Mouse (Mus musculus) lung, postnatal 0 days (tissue): Measurements from ENCODE around the gene Trpc4ap. TPM values are rescaled to one million over a fixed set of nuclear protein-coding genes. Genes with fewer than 3 reads are reported as not detected.

Source experiments
- ATAC-seq: fragments of 200-750 bp; cut with Nextera tagmentation; 2 replicates; pipeline ENCODE4 v1.8.0; 2017; ENCODE audit warnings: moderate library complexity
- DNase-seq: peaks from one replicate; pipeline ENCODE4 v3.0.0-alpha.2; 2016; ENCODE audit warnings: low spot score
- H3K27ac ChIP-seq: fragments of 300-500 bp; sonication (generic); 2 replicates; pipeline ENCODE4 v1.5.1; 2014; ENCODE audit warnings: antibody characterized with exemption, mild to moderate bottlenecking, low read length, mixed read lengths
- H3K27me3 ChIP-seq: fragments of 300-500 bp; sonication (generic); replicated peaks from 2 replicates; pipeline ENCODE4 v1.6.1; 2014; ENCODE audit warnings: low read length, mixed read lengths; ENCODE audit not compliant: insufficient read depth
- H3K36me3 ChIP-seq: fragments of 300-500 bp; sonication (generic); 2 replicates; pipeline ENCODE4 v1.6.1; 2014; ENCODE audit warnings: low read length, mixed read lengths; ENCODE audit not compliant: insufficient read depth
- H3K4me1 ChIP-seq: fragments of 300-500 bp; sonication (generic); 2 replicates; pipeline ENCODE4 v1.6.1; 2014; ENCODE audit warnings: antibody characterized with exemption, low read depth, low read length, mixed read lengths; ENCODE audit not compliant: insufficient read depth
- H3K4me2 ChIP-seq: fragments of 300-500 bp; sonication (generic); replicated peaks from 2 replicates; pipeline ENCODE4 v1.6.1; 2014; ENCODE audit warnings: low read depth, mild to moderate bottlenecking, low read length, moderate library complexity, mixed read lengths
- H3K4me3 ChIP-seq: fragments of 300-500 bp; sonication (generic); 2 replicates; pipeline ENCODE4 v1.5.1; 2014; ENCODE audit warnings: low read depth, low read length
- H3K9ac ChIP-seq: fragments of 300-500 bp; sonication (generic); replicated peaks from 2 replicates; pipeline ENCODE4 v1.6.1; 2014; ENCODE audit warnings: low read depth, mild to moderate bottlenecking
- H3K9me3 ChIP-seq: fragments of 300-500 bp; sonication (generic); 2 replicates; pipeline ENCODE4 v1.6.1; 2016; ENCODE audit warnings: low read length, mixed read lengths
- CTCF ChIP-seq: IDR thresholded peaks from 2 replicates; pipeline ENCODE4 v1.5.1; 2016; ENCODE audit warnings: antibody characterized with exemption, mild to moderate bottlenecking
- EP300 ChIP-seq: IDR thresholded peaks from 2 replicates; pipeline ENCODE4 v1.6.1; 2016; ENCODE audit warnings: antibody characterized with exemption, mild to moderate bottlenecking, control low read depth
- WGBS: fragments of 180-500 bp; shearing (Covaris S2); extraction: QIAGEN DNeasy Blood & Tissue Kit; methylation state at CpG from one replicate; pipeline ENCODE4 v1.1.7; 2014; 5-methylcytosine and 5-hydroxymethylcytosine counted together
- polyA plus RNA-seq: library from polyadenylated mRNA; unstranded; fragments of >200 nt; fragmentation: Nextera tagmentation; extraction: Ambion mirVana; gene quantifications from 2 replicates; pipeline ENCODE4 v1.2.1, GENCODE M21; 2015

The Trpc4ap gene
- polyA plus RNA-seq, 1 experiment from 2014 or later, result 83.5 TPM

DNA sequence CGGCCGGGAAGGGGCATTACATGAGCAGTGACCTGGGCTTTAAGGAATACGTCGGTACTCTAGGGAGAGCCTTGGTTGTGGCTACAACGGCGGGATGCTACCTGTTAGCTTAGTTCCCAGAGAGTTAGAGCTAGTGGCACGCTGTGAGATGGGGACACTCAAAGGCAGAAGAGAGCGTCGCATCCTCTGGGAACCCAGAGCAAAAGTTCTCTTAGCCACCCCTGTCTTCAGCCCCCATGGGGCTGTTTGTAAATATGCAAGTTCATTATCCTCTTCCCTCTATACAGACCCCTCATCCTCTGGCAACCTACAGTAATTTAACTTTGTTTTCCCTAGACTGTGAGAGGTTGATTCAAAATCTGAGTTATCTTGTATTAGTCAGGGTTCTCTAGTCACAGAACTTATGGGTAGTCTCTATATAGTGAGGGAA, 99.3 kb downstream of the Trpc4ap start:
- peak overlapping the region; percentile 34; the same call in 1 of the 2 replicates for H3K9ac ChIP-seq
- peak overlapping the region; percentile 51; the same call in 1 of the 2 replicates for H3K27ac ChIP-seq
- DNase-seq, result no peak
- H3K36me3 ChIP-seq, result no peaks in the 10 kb centered on the region
- WGBS, result under 1% methylated on average over 9 of the region's 9 CpGs
- TF ChIP-seq CTCF (peak; percentile 19), EP300 (no peak)
- peak overlapping the region; percentile 58 for H3K4me3 ChIP-seq
- no peak for ATAC-seq
- H3K27me3 ChIP-seq, result no peaks in the 10 kb centered on the region
- no peaks in the 10 kb centered on the region for H3K9me3 ChIP-seq
- peaks cover 8% of the 10 kb centered on the region; the same call in 1 of the 2 replicates for H3K4me1 ChIP-seq
- H3K4me2 ChIP-seq, result peak overlapping the region; percentile 77

- under 1% methylated on average over 53 of the region's 53 CpGs for WGBS
Measured at GRCm38 (mm10) chr2:155592137-155592853, 99.9 kb downstream of the Trpc4ap start, which contains the start of gene Gss. Gene Gss, minus strand, starts transcription at chr2:155592810.

GRCm38 (mm10) chr2:155591676-155592075, 100.5 kb downstream of the Trpc4ap start:
- Histone ChIP-seq H3K9me3 (no peaks in the 10 kb centered on the region), H3K9ac (peak overlapping the region; percentile 74), H3K4me2 (peak overlapping the region; percentile 77), H3K4me1 (peaks cover 8% of the 10 kb centered on the region; the same call in 1 of the 2 replicates), H3K36me3 (no peaks in the 10 kb centered on the region), H3K27me3 (no peaks in the 10 kb centered on the region), H3K4me3 (peak overlapping the region; percentile 58), H3K27ac (peak overlapping the region; percentile 88)
- no peak for TF ChIP-seq EP300
- TF ChIP-seq CTCF, result no peak
- DNase-seq, result peak; percentile 40
- WGBS, result 4% methylated on average over 6 of the region's 6 CpGs
- ATAC-seq, result no peak

More at GRCm38 (mm10) chr2:155592137-155592853, 99.9 kb downstream of the Trpc4ap start, which contains the start of gene Gss:
- Histone ChIP-seq H3K4me3 (peak within 1 kb of the TSS; percentile 58), H3K36me3 (no peaks in the 10 kb centered on the region), H3K27ac (peak within 1 kb of the TSS; percentile 88), H3K4me1 (peaks cover 8% of the 10 kb centered on the region; the same call in 1 of the 2 replicates), H3K4me2 (peak within 1 kb of the TSS; percentile 77), H3K9ac (peak within 1 kb of the TSS; percentile 74), H3K9me3 (no peaks in the 10 kb centered on the region), H3K27me3 (no peaks in the 10 kb centered on the region)
- DNase-seq (peak; percentile 99), ATAC-seq (peak; percentile 91)
- TF ChIP-seq CTCF, result no peak
- peak; percentile 39; the same call in 1 of the 2 replicates for TF ChIP-seq EP300

- no peak overlapping the region for H3K9ac ChIP-seq
- H3K27ac ChIP-seq, result no peak overlapping the region
- DNase-seq (no peak), ATAC-seq (no peak)
- H3K4me3 ChIP-seq, result no peak overlapping the region
- no peak overlapping the region for H3K4me2 ChIP-seq
- WGBS, result 78% methylated on average over 2 of the region's 2 CpGs
- H3K27me3 ChIP-seq, result no peaks in the 10 kb centered on the region
- H3K4me1 ChIP-seq, result peaks cover 8% of the 10 kb centered on the region; the same call in 1 of the 2 replicates
- TF ChIP-seq CTCF (no peak), EP300 (no peak)
- H3K36me3 ChIP-seq, result no peaks in the 10 kb centered on the region
- H3K9me3 ChIP-seq, result no peaks in the 10 kb centered on the region
Measured at GRCm38 (mm10) chr2:155590876-155591275, 101.3 kb downstream of the Trpc4ap start.

GRCm38 (mm10) chr2:155589521-155589920, 102.7 kb downstream of the Trpc4ap start:
- Histone ChIP-seq H3K36me3 (no peaks in the 10 kb centered on the region), H3K9me3 (no peaks in the 10 kb centered on the region), H3K4me3 (no peak overlapping the region), H3K4me1 (peaks cover 8% of the 10 kb centered on the region; the same call in 1 of the 2 replicates), H3K27me3 (no peaks in the 10 kb centered on the region), H3K4me2 (no peak overlapping the region), H3K9ac (no peak overlapping the region), H3K27ac (no peak overlapping the region)
- no peak for ATAC-seq
- WGBS, result 74% methylated on average over 6 of the region's 6 CpGs
- TF ChIP-seq CTCF (no peak), EP300 (no peak)
- no peak for DNase-seq

- DNase-seq, result no peak
Measured at GRCm38 (mm10) chr2:155588136-155588535, 104.0 kb downstream of the Trpc4ap start.

More at GRCm38 (mm10) chr2:155588136-155588535, 104.0 kb downstream of the Trpc4ap start:
- WGBS, result 76% methylated on average over 3 of the region's 3 CpGs
- Histone ChIP-seq H3K27me3 (no peaks in the 10 kb centered on the region), H3K9me3 (no peaks in the 10 kb centered on the region), H3K9ac (no peak overlapping the region), H3K4me2 (no peak overlapping the region), H3K27ac (no peak overlapping the region), H3K4me3 (no peak overlapping the region), H3K4me1 (peaks cover 10% of the 10 kb centered on the region; the same call in 1 of the 2 replicates), H3K36me3 (no peaks in the 10 kb centered on the region)
- no peak for TF ChIP-seq EP300
- no peak for TF ChIP-seq CTCF
- no peak for ATAC-seq
